Mouse (Mus musculus) heart, adult 2 months (tissue): ENCODE data around the gene Atrnl1.

Experiments
- CTCF ChIP-seq: fragments of 200-600 bp; IDR thresholded peaks from 2 replicates; pipeline ENCODE4 v1.8.1; 2022; ENCODE audit warnings: antibody characterized with exemption, mild to moderate bottlenecking, moderate library complexity
- POLR2A ChIP-seq: fragments of 200-500 bp; IDR thresholded peaks from 2 replicates; pipeline ENCODE4 v1.6.1; 2011; ENCODE audit warnings: mild to moderate bottlenecking, low read depth, low read length, control low read depth; ENCODE audit not compliant: insufficient read depth

GRCm38 (mm10) chr19:57599126-57599525 is 11.7 kb upstream of the Atrnl1 start:
- TF ChIP-seq CTCF (no peak), POLR2A (no peak)
